Mouse (Mus musculus): Measurements from ENCODE around the gene Rab33b. TPM values are rescaled to one million over a fixed set of nuclear protein-coding genes. Genes with fewer than 3 reads are reported as not detected.

Gene Rab33b
- polyA plus RNA-seq, 1 experiment from 2014 or later, result 17.8 TPM

DNA sequence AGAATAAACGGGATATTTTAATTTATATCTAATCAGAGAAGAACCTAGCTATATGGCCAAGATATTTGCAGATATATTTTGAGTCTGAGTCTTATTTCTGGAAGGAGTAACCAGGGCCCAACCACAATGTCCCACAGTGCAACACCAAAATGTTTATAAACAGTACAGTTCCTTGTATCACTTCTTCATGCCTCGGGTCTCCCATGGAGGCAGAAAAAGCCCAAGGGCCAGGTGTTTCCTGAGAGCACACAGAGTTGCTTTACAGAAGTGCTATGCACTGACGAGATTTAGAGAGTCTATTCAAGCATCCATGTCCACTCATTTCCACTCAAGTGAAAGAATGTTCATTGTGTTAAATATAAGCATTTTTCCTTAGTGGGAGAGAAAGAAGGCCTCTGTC is 1.8 kb upstream of the Rab33b start:
- WGBS, result 46% methylated on average over 3 of the region's 3 CpGs
- DNase-seq (no peak), ATAC-seq (ENCODE audit: insufficient read depth) (no peak)
- Histone ChIP-seq H3K4me1 (ENCODE audit: insufficient read depth) (peaks cover 6% of the 10 kb centered on the region; the same call in 1 of the 2 replicates), H3K4me2 (no peak overlapping the region), H3K27ac (ENCODE audit: low read depth) (no peak overlapping the region), H3K27me3 (ENCODE audit: insufficient read depth, low read length) (no peaks in the 10 kb centered on the region), H3K36me3 (ENCODE audit: insufficient read depth) (no peaks in the 10 kb centered on the region), H3K9me3 (ENCODE audit: low read depth, low read length) (no peaks in the 10 kb centered on the region), H3K4me3 (ENCODE audit: low read depth, low read length) (no peak overlapping the region), H3K9ac (no peak overlapping the region)
- no peak for TF ChIP-seq CTCF (IDR thresholded peaks at IDR 0.05; ENCODE audit: low read depth)

- DNase-seq (no peak), ATAC-seq (ENCODE audit: insufficient read depth) (no peak)
- TF ChIP-seq CTCF (IDR thresholded peaks at IDR 0.05; ENCODE audit: low read depth), result no peak
- Histone ChIP-seq H3K4me3 (ENCODE audit: low read depth, low read length) (peak overlapping the region; percentile 78; the same call in 1 of the 2 replicates), H3K27me3 (ENCODE audit: insufficient read depth, low read length) (no peaks in the 10 kb centered on the region), H3K36me3 (ENCODE audit: insufficient read depth) (no peaks in the 10 kb centered on the region), H3K4me1 (ENCODE audit: insufficient read depth) (peaks cover 6% of the 10 kb centered on the region; the same call in 1 of the 2 replicates), H3K9me3 (ENCODE audit: low read depth, low read length) (no peaks in the 10 kb centered on the region), H3K4me2 (peak overlapping the region; percentile 84), H3K9ac (no peak overlapping the region; the same call in 1 of the 2 replicates), H3K27ac (ENCODE audit: low read depth) (no peak overlapping the region)
- WGBS, result 61% methylated on average over 3 of the region's 3 CpGs
These were observed 939 bp upstream of the Rab33b start for GRCm38 (mm10) chr3:51482781-51483180.

- no peaks in the 10 kb centered on the region for H3K27me3 ChIP-seq (ENCODE audit: insufficient read depth, low read length)
- WGBS, result under 1% methylated on average over 33 of the region's 33 CpGs
- no peaks in the 10 kb centered on the region for H3K36me3 ChIP-seq (ENCODE audit: insufficient read depth)
- peak overlapping the region; percentile 86 for H3K9ac ChIP-seq
- H3K9me3 ChIP-seq (ENCODE audit: low read depth, low read length), result no peaks in the 10 kb centered on the region
- ATAC-seq (ENCODE audit: insufficient read depth) (no peak), DNase-seq (no peak)
- H3K4me3 ChIP-seq (ENCODE audit: low read depth, low read length), result peak overlapping the region; percentile 78
- TF ChIP-seq CTCF (IDR thresholded peaks at IDR 0.05; ENCODE audit: low read depth), result no peak
- peaks cover 6% of the 10 kb centered on the region; the same call in 1 of the 2 replicates for H3K4me1 ChIP-seq (ENCODE audit: insufficient read depth)
- peak overlapping the region; percentile 95 for H3K27ac ChIP-seq (ENCODE audit: low read depth)
- H3K4me2 ChIP-seq, result peak overlapping the region; percentile 84
These were observed 650 bp downstream of the Rab33b start for GRCm38 (mm10) chr3:51484370-51484769.

GRCm38 (mm10) chr3:51485347-51485746 is 1.6 kb downstream of the Rab33b start:
- Histone ChIP-seq H3K36me3 (ENCODE audit: insufficient read depth) (no peaks in the 10 kb centered on the region), H3K27ac (ENCODE audit: low read depth) (no peak overlapping the region), H3K4me3 (ENCODE audit: low read depth, low read length) (peak overlapping the region; percentile 78), H3K4me2 (peak overlapping the region; percentile 84), H3K9me3 (ENCODE audit: low read depth, low read length) (no peaks in the 10 kb centered on the region), H3K4me1 (ENCODE audit: insufficient read depth) (peaks cover 6% of the 10 kb centered on the region; the same call in 1 of the 2 replicates), H3K9ac (peak overlapping the region; percentile 86), H3K27me3 (ENCODE audit: insufficient read depth, low read length) (no peaks in the 10 kb centered on the region)
- ATAC-seq (ENCODE audit: insufficient read depth), result no peak
- DNase-seq, result no peak
- 56% methylated on average over 4 of the region's 4 CpGs for WGBS
- TF ChIP-seq CTCF (IDR thresholded peaks at IDR 0.05; ENCODE audit: low read depth), result no peak

DNA sequence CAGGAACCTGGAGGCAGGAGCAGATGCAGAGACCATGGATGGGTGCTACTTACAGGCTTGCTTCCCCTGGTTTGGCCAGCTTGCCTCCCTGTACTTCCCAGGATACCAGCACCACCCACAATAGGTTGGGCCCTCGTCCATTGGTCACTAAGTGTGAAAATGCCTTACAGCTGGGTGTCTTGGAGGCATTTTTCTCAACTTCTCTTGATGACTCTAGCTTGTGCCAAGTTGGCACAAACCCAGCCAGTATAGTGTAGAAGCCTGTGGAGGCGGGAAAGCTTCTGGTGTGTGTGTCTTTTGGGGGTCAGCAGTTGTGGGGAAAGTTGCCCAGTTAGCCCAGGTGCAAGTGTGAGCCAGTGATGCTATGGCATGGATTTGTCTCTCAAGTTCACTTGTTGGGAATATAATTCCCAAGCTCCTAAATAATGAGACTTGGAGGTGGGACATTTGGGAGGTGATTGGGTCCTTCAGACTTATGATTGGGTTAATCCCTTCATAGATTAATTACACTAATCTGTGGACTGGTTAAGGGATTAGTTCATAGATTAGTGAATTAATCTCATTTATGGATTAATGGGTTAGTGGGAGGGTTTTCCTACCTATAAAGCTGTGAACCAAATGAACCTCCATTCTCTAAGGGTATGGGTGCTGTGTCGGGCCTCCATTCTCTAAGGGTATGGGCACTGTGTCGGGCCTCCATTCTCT is 2.9 kb downstream of the Rab33b start:
- no peaks in the 10 kb centered on the region for H3K27me3 ChIP-seq (ENCODE audit: insufficient read depth, low read length)
- H3K9me3 ChIP-seq (ENCODE audit: low read depth, low read length), result no peaks in the 10 kb centered on the region
- no peak overlapping the region for H3K9ac ChIP-seq
- ATAC-seq (ENCODE audit: insufficient read depth) (no peak), DNase-seq (peak; percentile 51)
- no peak for TF ChIP-seq CTCF (IDR thresholded peaks at IDR 0.05; ENCODE audit: low read depth)
- 0 out of 2 replicates have a peak, but pooled peaks cover 2% of the 10 kb centered on the region for H3K36me3 ChIP-seq (ENCODE audit: insufficient read depth)
- no peak overlapping the region for H3K4me2 ChIP-seq
- no peak overlapping the region for H3K27ac ChIP-seq (ENCODE audit: low read depth)
- H3K4me1 ChIP-seq (ENCODE audit: insufficient read depth), result peaks cover 6% of the 10 kb centered on the region; the same call in 1 of the 2 replicates
- WGBS, result 82% methylated on average over 4 of the region's 4 CpGs
- H3K4me3 ChIP-seq (ENCODE audit: low read depth, low read length), result no peak overlapping the region

GRCm38 (mm10) chr3:51490088-51490753 is 6.5 kb downstream of the Rab33b start:
- no peaks in the 10 kb centered on the region for H3K27me3 ChIP-seq (ENCODE audit: insufficient read depth, low read length)
- peaks cover 9% of the 10 kb centered on the region for H3K4me1 ChIP-seq (ENCODE audit: insufficient read depth)
- no peaks in the 10 kb centered on the region for H3K9me3 ChIP-seq (ENCODE audit: low read depth, low read length)
- peaks cover 16% of the 10 kb centered on the region for H3K36me3 ChIP-seq (ENCODE audit: insufficient read depth)
- WGBS, result 87% methylated on average over 7 of the region's 7 CpGs
- DNase-seq (no peak), ATAC-seq (ENCODE audit: insufficient read depth) (no peak)
- no peak overlapping the region for H3K4me3 ChIP-seq (ENCODE audit: low read depth, low read length)
- no peak overlapping the region for H3K4me2 ChIP-seq
- no peak for TF ChIP-seq CTCF (IDR thresholded peaks at IDR 0.05; ENCODE audit: low read depth)
- H3K27ac ChIP-seq (ENCODE audit: low read depth), result no peak overlapping the region
- no peak overlapping the region for H3K9ac ChIP-seq

- Histone ChIP-seq H3K4me1 (ENCODE audit: insufficient read depth) (peaks cover 6% of the 10 kb centered on the region; the same call in 1 of the 2 replicates), H3K27ac (ENCODE audit: low read depth) (peak overlapping the region; percentile 3; the same call in 1 of the 2 replicates), H3K36me3 (ENCODE audit: insufficient read depth) (peaks cover 16% of the 10 kb centered on the region), H3K4me3 (ENCODE audit: low read depth, low read length) (no peak overlapping the region), H3K4me2 (no peak overlapping the region), H3K9ac (no peak overlapping the region), H3K27me3 (ENCODE audit: insufficient read depth, low read length) (no peaks in the 10 kb centered on the region), H3K9me3 (ENCODE audit: low read depth, low read length) (no peaks in the 10 kb centered on the region)
- WGBS, result 70% methylated on average over 13 of the region's 13 CpGs
- DNase-seq, result peak; percentile 19
- no peak for TF ChIP-seq CTCF (IDR thresholded peaks at IDR 0.05; ENCODE audit: low read depth)
- 0 out of 2 replicates have a peak, but pooled peaks have one; percentile 41 for ATAC-seq (ENCODE audit: insufficient read depth)
These were observed 9.6 kb downstream of the Rab33b start for GRCm38 (mm10) chr3:51493272-51493838.
